Mouse (Mus musculus) kidney, adult 2 months (tissue): ENCODE measurements around the gene Chmp5. TPM values are rescaled to one million over a fixed set of nuclear protein-coding genes. Genes with fewer than 3 reads are reported as not detected.
A peak's percentile ranks its signal among the peaks of the same experiment; 100 is the strongest.

Source experiments
- DNase-seq: peaks from one replicate; pipeline ENCODE4 v3.0.0; 2021
- H3K27ac ChIP-seq: fragments of 200-500 bp; 2 replicates; pipeline ENCODE4 v1.5.1; 2012; ENCODE audit warnings: low read depth, low read length, control low read depth, inconsistent platforms; ENCODE audit not compliant: insufficient read depth
- H3K27me3 ChIP-seq: fragments of 200-500 bp; replicated peaks from 2 replicates; pipeline ENCODE4 v1.6.1; 2012; ENCODE audit warnings: mild to moderate bottlenecking, moderate library complexity, low read length, inconsistent platforms; ENCODE audit not compliant: control insufficient read depth, insufficient read depth
- H3K36me3 ChIP-seq: fragments of 200-500 bp; 2 replicates; pipeline ENCODE4 v1.6.1; 2012; ENCODE audit warnings: mild to moderate bottlenecking, moderate library complexity, low read length, inconsistent platforms; ENCODE audit not compliant: control insufficient read depth, insufficient read depth
- H3K4me1 ChIP-seq: fragments of 200-500 bp; 2 replicates; pipeline ENCODE4 v1.6.1; 2011; ENCODE audit warnings: low read length; ENCODE audit not compliant: control insufficient read depth, insufficient read depth
- H3K4me3 ChIP-seq: fragments of 200-500 bp; 2 replicates; pipeline ENCODE4 v1.5.1; 2011; ENCODE audit warnings: mild to moderate bottlenecking, low read depth, low read length, control low read depth; ENCODE audit not compliant: insufficient read depth
- CTCF ChIP-seq: fragments of 200-500 bp; conservative IDR thresholded peaks from 2 replicates; pipeline ENCODE4 v1.5.1; 2011; ENCODE audit warnings: low read depth, mild to moderate bottlenecking, control low read depth, low read length, moderate library complexity, mixed read lengths; ENCODE audit not compliant: insufficient read depth, insufficient read length
- POLR2A ChIP-seq: fragments of 200-500 bp; IDR thresholded peaks from one replicate; pipeline ENCODE4 v1.6.1; 2011; ENCODE audit warnings: low read depth, low read length, control low read depth
- WGBS: fragments of 180-500 bp; shearing (Covaris S2); methylation state at CpG from one replicate; pipeline ENCODE4 v1.1.7; 2018; 5-methylcytosine and 5-hydroxymethylcytosine counted together
- polyA plus RNA-seq: library from polyadenylated mRNA; depleted of rRNA; stranded (reverse); fragments of >200 nt; gene quantifications from 2 replicates; pipeline ENCODE4 v1.2.3, GENCODE M21; 2012

Gene Chmp5
- polyA plus RNA-seq, 1 experiment: 41.9 TPM

- peak; percentile 51 for DNase-seq
Observed at GRCm38 (mm10) chr4:40914287-40914867, 33.8 kb upstream of the Chmp5 start.

GRCm38 (mm10) chr4:40915947-40916346 is 32.3 kb upstream of the Chmp5 start:
- H3K4me1 ChIP-seq: peaks cover 13% of the 10 kb centered on the region; the same call in 1 of the 2 replicates
- WGBS: 48% methylated on average over 5 of the region's 5 CpGs
- no peak overlapping the region for H3K4me3 ChIP-seq
- no peak overlapping the region for H3K27ac ChIP-seq
- DNase-seq: peak; percentile 38
- no peaks in the 10 kb centered on the region for H3K27me3 ChIP-seq
- no peak for TF ChIP-seq CTCF
- TF ChIP-seq POLR2A: no peak
- H3K36me3 ChIP-seq: no peaks in the 10 kb centered on the region

More at GRCm38 (mm10) chr4:40914287-40914867, 33.8 kb upstream of the Chmp5 start:
- Histone ChIP-seq H3K4me3 (no peak overlapping the region), H3K36me3 (no peaks in the 10 kb centered on the region), H3K4me1 (peaks cover 8% of the 10 kb centered on the region; the same call in 1 of the 2 replicates), H3K27me3 (no peaks in the 10 kb centered on the region), H3K27ac (no peak overlapping the region)
- TF ChIP-seq CTCF (no peak), POLR2A (no peak)

- peak; percentile 75 for DNase-seq
- WGBS: 79% methylated on average over 7 of the region's 7 CpGs
- TF ChIP-seq POLR2A (no peak), CTCF (peak; percentile 35; the same call in 1 of the 2 replicates)
Observed at GRCm38 (mm10) chr4:40916592-40917155, 31.5 kb upstream of the Chmp5 start.

GRCm38 (mm10) chr4:40919785-40920184 is 28.4 kb upstream of the Chmp5 start, which contains the start of gene Spink4:
Gene Spink4 (plus strand): TSS chr4:40920052.
- H3K27ac ChIP-seq: peak within 1 kb of the TSS; percentile 31; the same call in 1 of the 2 replicates
- H3K27me3 ChIP-seq: no peaks in the 10 kb centered on the region
- peak; percentile 43 for DNase-seq
- no peaks in the 10 kb centered on the region for H3K36me3 ChIP-seq
- no peak within 1 kb of the TSS for H3K4me3 ChIP-seq
- WGBS: 20% methylated on average over 3 of the region's 3 CpGs
- TF ChIP-seq POLR2A (no peak), CTCF (no peak)
- H3K4me1 ChIP-seq: peaks cover 16% of the 10 kb centered on the region; the same call in 1 of the 2 replicates

More at GRCm38 (mm10) chr4:40916592-40917155, 31.5 kb upstream of the Chmp5 start:
- Histone ChIP-seq H3K36me3 (no peaks in the 10 kb centered on the region), H3K4me3 (no peak overlapping the region), H3K27me3 (no peaks in the 10 kb centered on the region), H3K4me1 (peaks cover 13% of the 10 kb centered on the region; the same call in 1 of the 2 replicates), H3K27ac (no peak overlapping the region)

GRCm38 (mm10) chr4:40920576-40920975 is 27.6 kb upstream of the Chmp5 start:
- no peak for TF ChIP-seq CTCF
- no peak for TF ChIP-seq POLR2A
- H3K4me3 ChIP-seq: no peak overlapping the region
- 0 out of 2 replicates have a peak overlapping the region, but pooled peaks have one; percentile 1 for H3K27ac ChIP-seq

GRCm38 (mm10) chr4:40921288-40921687 is 26.9 kb upstream of the Chmp5 start:
- WGBS: 80% methylated on average over 3 of the region's 3 CpGs
- no peak for TF ChIP-seq POLR2A
- TF ChIP-seq CTCF: no peak
- Histone ChIP-seq H3K27me3 (no peaks in the 10 kb centered on the region), H3K27ac (peak overlapping the region; percentile 50; the same call in 1 of the 2 replicates), H3K4me3 (no peak overlapping the region), H3K36me3 (no peaks in the 10 kb centered on the region), H3K4me1 (peaks cover 9% of the 10 kb centered on the region; the same call in 1 of the 2 replicates)
- DNase-seq: peak; percentile 19

More at GRCm38 (mm10) chr4:40920576-40920975, 27.6 kb upstream of the Chmp5 start:
- no peaks in the 10 kb centered on the region for H3K27me3 ChIP-seq
- 86% methylated on average over 2 of the region's 2 CpGs for WGBS
- no peaks in the 10 kb centered on the region for H3K36me3 ChIP-seq
- DNase-seq: no peak
- H3K4me1 ChIP-seq: peaks cover 14% of the 10 kb centered on the region; the same call in 1 of the 2 replicates

GRCm38 (mm10) chr4:40923087-40923651 is 25.0 kb upstream of the Chmp5 start:
- WGBS: 50% methylated on average over 6 of the region's 6 CpGs
- H3K36me3 ChIP-seq: no peaks in the 10 kb centered on the region
- TF ChIP-seq CTCF (no peak), POLR2A (no peak)
- H3K27ac ChIP-seq: peak overlapping the region; percentile 97
- H3K4me1 ChIP-seq: peaks cover 9% of the 10 kb centered on the region; the same call in 1 of the 2 replicates
- no peaks in the 10 kb centered on the region for H3K27me3 ChIP-seq
- DNase-seq: peak; percentile 68
- H3K4me3 ChIP-seq: no peak overlapping the region
